Mouse (Mus musculus): ENCODE measurements at regions not wholly inside any gene's neighbourhood (a gene's known extent, or its start where the extent isn't known, plus 50 kb on each side); places are given as distances from the start of the nearest gene placed in this dataset.

DNA sequence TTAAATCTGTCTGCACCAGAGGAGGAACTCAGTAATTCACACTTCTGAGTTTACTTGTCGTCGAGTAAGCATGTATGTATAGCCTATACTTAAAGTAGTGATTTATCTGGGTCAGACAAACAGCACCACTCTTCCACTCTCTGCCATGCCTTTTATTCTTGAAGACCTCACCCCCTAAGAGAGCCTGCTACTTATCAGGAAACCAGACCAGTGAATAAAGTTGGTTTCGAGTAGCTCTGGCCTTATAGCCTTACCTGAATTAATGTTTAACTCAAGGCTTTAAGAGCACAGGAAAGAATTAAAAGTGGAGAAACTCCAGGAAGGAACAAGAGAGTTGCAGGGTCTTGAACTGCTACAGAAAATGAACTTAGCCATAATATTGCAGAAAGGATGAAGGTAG is 398.1 kb downstream of the Lmo4 start:
- H3K27ac ChIP-seq (ENCODE audit: insufficient read depth, low read depth, low read length, poor library complexity, severe bottlenecking), result no peak overlapping the region
- no peaks in the 10 kb centered on the region for H3K4me1 ChIP-seq (ENCODE audit: control insufficient read depth in 2 of 2, insufficient read depth in 2 of 2, low read length in 2 of 2, poor library complexity in 1 of 2)
- no peak overlapping the region for H3K4me3 ChIP-seq (ENCODE audit: insufficient read depth in 1 of 2, low read depth in 1 of 2, low read length in 2 of 2, poor library complexity in 1 of 2, severe bottlenecking in 1 of 2)
- TF ChIP-seq ZC3H11A (IDR thresholded peaks at IDR 0.05; ENCODE audit: borderline replicate concordance, low read depth, low read length) (no peak), ZNF384 (IDR thresholded peaks at IDR 0.05; ENCODE audit: low read depth, low read length) (no peak), MAFK (IDR thresholded peaks at IDR 0.05; ENCODE audit: insufficient read depth, low read depth, low read length) (no peak), HCFC1 (IDR thresholded peaks at IDR 0.05; ENCODE audit: borderline replicate concordance, insufficient read depth, low read length) (no peak), CHD2 (IDR thresholded peaks at IDR 0.05; ENCODE audit: low read depth, low read length) (no peak)
- in situ Hi-C loops (cut with MboI; ENCODE audit: low sequenced_read_pairs in 2 of 2, unreplicated experiment in 2 of 2), result no loop called here
- no peak for DNase-seq (ENCODE audit: low read depth, low spot score)
- no peaks in the 10 kb centered on the region for H3K9me3 ChIP-seq (ENCODE audit: control insufficient read depth, insufficient read depth, low read depth, low read length)
- H3K36me3 ChIP-seq (ENCODE audit: control insufficient read depth, insufficient read depth, low read length, poor library complexity, severe bottlenecking), result no peaks in the 10 kb centered on the region
- no peak overlapping the region for H3K9ac ChIP-seq (ENCODE audit: insufficient read depth, low read depth, low read length, poor library complexity, severe bottlenecking)

DNA sequence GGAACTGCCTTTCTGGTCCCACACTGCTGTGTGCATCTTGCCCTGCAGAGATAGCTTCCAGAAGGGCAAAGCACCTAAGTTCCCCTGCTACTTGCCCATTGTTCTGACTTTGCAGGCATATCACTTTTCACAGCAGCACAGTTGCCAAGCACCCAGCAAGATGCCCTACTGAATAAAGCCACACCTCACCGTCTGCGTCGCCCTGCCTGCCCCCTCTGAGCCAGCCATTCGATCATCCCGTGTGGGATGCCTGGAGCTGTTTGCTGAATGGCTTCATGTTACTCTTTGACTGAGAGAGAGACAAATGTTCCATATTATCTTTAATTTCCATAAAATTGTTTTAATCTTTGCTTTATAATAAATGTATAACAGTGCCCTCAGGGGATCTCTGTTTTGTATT is 407.2 kb downstream of the Lmo4 start:
- H3K9me3 ChIP-seq (ENCODE audit: control insufficient read depth, insufficient read depth, low read depth, low read length), result no peaks in the 10 kb centered on the region
- no peak overlapping the region for H3K9ac ChIP-seq (ENCODE audit: insufficient read depth, low read depth, low read length, poor library complexity, severe bottlenecking)
- H3K4me1 ChIP-seq (ENCODE audit: control insufficient read depth in 2 of 2, insufficient read depth in 2 of 2, low read length in 2 of 2, poor library complexity in 1 of 2), result no peaks in the 10 kb centered on the region
- H3K27ac ChIP-seq (ENCODE audit: insufficient read depth, low read depth, low read length, poor library complexity, severe bottlenecking), result no peak overlapping the region
- no peaks in the 10 kb centered on the region for H3K36me3 ChIP-seq (ENCODE audit: control insufficient read depth, insufficient read depth, low read length, poor library complexity, severe bottlenecking)
- no peak overlapping the region for H3K4me3 ChIP-seq (ENCODE audit: insufficient read depth in 1 of 2, low read depth in 1 of 2, low read length in 2 of 2, poor library complexity in 1 of 2, severe bottlenecking in 1 of 2)
- no peak for DNase-seq (ENCODE audit: low read depth, low spot score)
- no peak for TF ChIP-seq ZC3H11A (IDR thresholded peaks at IDR 0.05; ENCODE audit: borderline replicate concordance, low read depth, low read length)
- no peak for TF ChIP-seq CHD2 (IDR thresholded peaks at IDR 0.05; ENCODE audit: low read depth, low read length)
- TF ChIP-seq MAFK (IDR thresholded peaks at IDR 0.05; ENCODE audit: insufficient read depth, low read depth, low read length), result no peak
- TF ChIP-seq ZNF384 (IDR thresholded peaks at IDR 0.05; ENCODE audit: low read depth, low read length), result no peak
- no peak for TF ChIP-seq HCFC1 (IDR thresholded peaks at IDR 0.05; ENCODE audit: borderline replicate concordance, insufficient read depth, low read length)
- in situ Hi-C loops (cut with MboI; ENCODE audit: low sequenced_read_pairs in 2 of 2, unreplicated experiment in 2 of 2), result no loop called here

DNA sequence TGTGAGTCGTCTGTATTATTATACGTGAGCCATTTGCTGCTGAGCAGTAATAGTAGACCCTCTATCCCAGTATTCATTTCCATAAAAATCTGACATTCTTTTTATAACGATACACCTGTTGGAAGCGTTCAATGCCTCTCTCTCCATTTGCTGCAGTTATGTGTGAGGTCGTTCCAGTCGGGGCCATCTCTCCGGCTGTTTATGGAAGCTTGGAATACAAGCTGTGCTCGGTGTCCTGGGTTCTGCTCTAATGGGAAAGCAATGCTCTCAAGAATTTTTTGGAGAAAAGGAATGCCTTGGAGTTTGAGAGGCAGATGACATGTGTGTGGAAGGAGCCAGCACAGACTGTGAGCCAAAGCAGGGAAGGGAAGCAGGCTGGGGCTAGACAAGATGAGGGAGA is 414.1 kb downstream of the Lmo4 start:
- no peak overlapping the region for H3K4me3 ChIP-seq (ENCODE audit: insufficient read depth in 1 of 2, low read depth in 1 of 2, low read length in 2 of 2, poor library complexity in 1 of 2, severe bottlenecking in 1 of 2)
- no peaks in the 10 kb centered on the region for H3K4me1 ChIP-seq (ENCODE audit: control insufficient read depth in 2 of 2, insufficient read depth in 2 of 2, low read length in 2 of 2, poor library complexity in 1 of 2)
- DNase-seq (ENCODE audit: low read depth, low spot score), result no peak
- no peaks in the 10 kb centered on the region for H3K36me3 ChIP-seq (ENCODE audit: control insufficient read depth, insufficient read depth, low read length, poor library complexity, severe bottlenecking)
- no peak for TF ChIP-seq ZNF384 (IDR thresholded peaks at IDR 0.05; ENCODE audit: low read depth, low read length)
- no peak for TF ChIP-seq MAFK (IDR thresholded peaks at IDR 0.05; ENCODE audit: insufficient read depth, low read depth, low read length)
- no peak for TF ChIP-seq ZC3H11A (IDR thresholded peaks at IDR 0.05; ENCODE audit: borderline replicate concordance, low read depth, low read length)
- no peak for TF ChIP-seq HCFC1 (IDR thresholded peaks at IDR 0.05; ENCODE audit: borderline replicate concordance, insufficient read depth, low read length)
- TF ChIP-seq CHD2 (IDR thresholded peaks at IDR 0.05; ENCODE audit: low read depth, low read length), result no peak
- no peak overlapping the region for H3K9ac ChIP-seq (ENCODE audit: insufficient read depth, low read depth, low read length, poor library complexity, severe bottlenecking)
- in situ Hi-C loops (cut with MboI; ENCODE audit: low sequenced_read_pairs in 2 of 2, unreplicated experiment in 2 of 2), result no loop called here
- H3K27ac ChIP-seq (ENCODE audit: insufficient read depth, low read depth, low read length, poor library complexity, severe bottlenecking), result no peak overlapping the region
- no peaks in the 10 kb centered on the region for H3K9me3 ChIP-seq (ENCODE audit: control insufficient read depth, insufficient read depth, low read depth, low read length)

DNA sequence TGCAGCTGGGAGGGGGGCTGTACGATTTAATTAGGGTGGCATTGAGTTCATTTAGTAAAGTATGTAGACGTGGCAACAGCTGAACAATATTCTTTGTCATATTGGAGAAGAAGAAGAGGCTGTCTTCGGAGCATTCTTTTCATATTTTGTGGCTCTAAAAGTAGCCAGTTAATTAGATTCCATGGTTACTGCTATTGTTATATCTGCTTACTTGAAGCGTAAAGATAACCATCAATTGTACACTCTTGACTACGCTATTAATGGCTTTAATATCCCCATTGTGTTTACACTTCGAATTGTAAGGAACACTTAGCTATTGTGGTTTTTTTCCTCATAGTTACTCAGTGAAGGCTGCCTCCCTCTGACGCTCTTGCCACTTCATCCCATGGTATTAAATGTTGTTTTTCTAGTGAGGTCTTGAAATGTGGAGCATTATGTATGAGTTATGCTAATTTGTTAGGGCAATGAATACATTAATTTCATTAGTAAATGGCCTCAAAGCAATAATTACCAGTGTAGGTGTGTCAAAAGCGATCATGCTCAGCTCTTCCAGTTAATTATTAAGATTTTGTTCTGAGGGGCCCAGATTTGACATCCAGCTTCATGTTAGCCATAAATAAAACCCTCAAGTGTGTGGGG is 415.0 kb downstream of the Lmo4 start:
- TF ChIP-seq CHD2 (IDR thresholded peaks at IDR 0.05; ENCODE audit: low read depth, low read length) (no peak), HCFC1 (IDR thresholded peaks at IDR 0.05; ENCODE audit: borderline replicate concordance, insufficient read depth, low read length) (no peak), ZC3H11A (IDR thresholded peaks at IDR 0.05; ENCODE audit: borderline replicate concordance, low read depth, low read length) (no peak), ZNF384 (IDR thresholded peaks at IDR 0.05; ENCODE audit: low read depth, low read length) (no peak), MAFK (IDR thresholded peaks at IDR 0.05; ENCODE audit: insufficient read depth, low read depth, low read length) (no peak)
- no peak for DNase-seq (ENCODE audit: low read depth, low spot score)

More for the DNA sequence above, 415.0 kb downstream of the Lmo4 start:
- in situ Hi-C loops (cut with MboI; ENCODE audit: low sequenced_read_pairs in 2 of 2, unreplicated experiment in 2 of 2), result no loop called here
- H3K9ac ChIP-seq (ENCODE audit: insufficient read depth, low read depth, low read length, poor library complexity, severe bottlenecking), result no peak overlapping the region
- no peak overlapping the region for H3K27ac ChIP-seq (ENCODE audit: insufficient read depth, low read depth, low read length, poor library complexity, severe bottlenecking)
- no peaks in the 10 kb centered on the region for H3K9me3 ChIP-seq (ENCODE audit: control insufficient read depth, insufficient read depth, low read depth, low read length)
- H3K4me1 ChIP-seq (ENCODE audit: control insufficient read depth in 2 of 2, insufficient read depth in 2 of 2, low read length in 2 of 2, poor library complexity in 1 of 2), result no peaks in the 10 kb centered on the region
- no peak overlapping the region for H3K4me3 ChIP-seq (ENCODE audit: insufficient read depth in 1 of 2, low read depth in 1 of 2, low read length in 2 of 2, poor library complexity in 1 of 2, severe bottlenecking in 1 of 2)
- H3K36me3 ChIP-seq (ENCODE audit: control insufficient read depth, insufficient read depth, low read length, poor library complexity, severe bottlenecking), result no peaks in the 10 kb centered on the region
